Mouse (Mus musculus) neural tube, embryonic 11.5 days (tissue): Measurements from ENCODE around the gene Pi4k2a. TPM values are rescaled to one million over a fixed set of nuclear protein-coding genes. Genes with fewer than 3 reads are reported as not detected.

ENCODE experiments used
- ATAC-seq: fragments of 200-750 bp; cut with Nextera tagmentation; 2 replicates; pipeline ENCODE4 v1.8.0; 2017; ENCODE audit warnings: moderate number of reproducible peaks, mild to moderate bottlenecking, moderate TSS enrichment, moderate library complexity; ENCODE audit not compliant: insufficient read depth, low FRiP score, low TSS enrichment
- DNase-seq: peaks from one replicate; pipeline ENCODE4 v3.0.0-alpha.2; 2015; ENCODE audit warnings: low spot score
- H3K27ac ChIP-seq: fragments of 300-500 bp; sonication (generic); 2 replicates; pipeline ENCODE4 v1.5.1; 2014; ENCODE audit warnings: low read depth, mild to moderate bottlenecking, low read length
- H3K27me3 ChIP-seq: fragments of 300-500 bp; sonication (generic); 2 replicates; pipeline ENCODE4 v1.6.1; 2014; ENCODE audit warnings: mild to moderate bottlenecking, low read length, mixed read lengths; ENCODE audit not compliant: control insufficient read depth, insufficient read depth
- H3K36me3 ChIP-seq: fragments of 300-500 bp; sonication (generic); 2 replicates; pipeline ENCODE4 v1.6.1; 2014; ENCODE audit warnings: mild to moderate bottlenecking, low read length, moderate library complexity, mixed read lengths; ENCODE audit not compliant: control insufficient read depth, insufficient read depth
- H3K4me1 ChIP-seq: fragments of 300-500 bp; sonication (generic); 2 replicates; pipeline ENCODE4 v1.6.1; 2014; ENCODE audit warnings: low read length, mixed read lengths; ENCODE audit not compliant: control insufficient read depth, insufficient read depth
- H3K4me2 ChIP-seq: fragments of 300-500 bp; sonication (generic); 2 replicates; pipeline ENCODE4 v1.6.1; 2014; ENCODE audit warnings: low read depth, mild to moderate bottlenecking, moderate library complexity
- H3K4me3 ChIP-seq: fragments of 300-500 bp; sonication (generic); 2 replicates; pipeline ENCODE4 v1.5.1; 2014; ENCODE audit warnings: low read depth, low read length
- H3K9ac ChIP-seq: fragments of 300-500 bp; sonication (generic); 2 replicates; pipeline ENCODE4 v1.6.1; 2014; ENCODE audit warnings: mild to moderate bottlenecking, low read length
- H3K9me3 ChIP-seq: fragments of 300-500 bp; sonication (generic); 2 replicates; pipeline ENCODE4 v1.6.1; 2016; ENCODE audit warnings: low read length; ENCODE audit not compliant: control insufficient read depth
- whole genome bisulfite sequencing: fragments of 180-500 bp; shearing (Covaris S2); extraction: QIAGEN DNeasy Blood & Tissue Kit; methylation state at CpG from one replicate; pipeline ENCODE4 v1.1.7; 2014; 5-methylcytosine and 5-hydroxymethylcytosine counted together
- polyA plus RNA-seq: library from polyadenylated mRNA; unstranded; fragments of >200 nt; fragmentation: Nextera tagmentation; extraction: Ambion mirVana; gene quantifications from 2 replicates; pipeline ENCODE4 v1.2.1, GENCODE M21; 2014

Pi4k2a gene
- polyA plus RNA-seq, 1 experiment from 2014 or later, result 29.6 TPM

DNA sequence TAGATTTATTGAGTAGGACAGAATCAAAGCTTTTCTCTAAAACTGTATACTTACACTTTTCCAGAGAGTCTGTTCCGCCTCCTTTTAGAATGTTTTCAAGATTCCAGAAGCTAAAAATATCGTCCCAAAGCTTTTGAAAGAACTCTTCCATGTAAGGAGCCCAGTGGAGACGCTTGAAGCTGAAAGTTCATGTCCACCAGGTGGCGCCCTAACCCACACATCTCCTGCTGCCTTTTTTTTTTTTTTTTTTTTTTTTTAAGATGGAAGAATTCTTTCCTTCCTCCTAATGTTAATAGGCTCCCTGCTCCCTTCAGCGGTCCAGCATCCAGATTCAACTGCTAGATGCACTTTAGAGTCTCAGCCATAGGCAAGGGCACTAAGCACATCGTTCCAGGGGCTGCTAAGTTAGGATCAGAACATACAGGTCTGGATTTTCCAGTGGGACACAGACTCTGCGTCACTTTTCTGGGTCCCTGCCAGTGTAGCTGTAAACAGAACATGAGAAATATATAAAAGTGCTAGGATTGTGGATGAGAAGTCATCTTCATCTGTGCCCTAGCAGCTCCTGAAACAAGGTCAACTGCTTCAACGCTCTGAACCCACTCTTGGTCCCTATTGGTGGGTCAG lies 54.4 kb downstream of the Pi4k2a start:
- Histone ChIP-seq H3K4me1 (peaks cover 6% of the 10 kb centered on the region; the same call in 1 of the 2 replicates), H3K4me2 (no peak overlapping the region), H3K9me3 (no peaks in the 10 kb centered on the region), H3K36me3 (no peaks in the 10 kb centered on the region), H3K27me3 (peaks cover 7% of the 10 kb centered on the region), H3K4me3 (no peak overlapping the region), H3K27ac (no peak overlapping the region), H3K9ac (no peak overlapping the region)
- DNase-seq, result peak; percentile 78
- ATAC-seq, result no peak
- 30% methylated on average over 8 of the region's 8 CpGs for WGBS

DNA sequence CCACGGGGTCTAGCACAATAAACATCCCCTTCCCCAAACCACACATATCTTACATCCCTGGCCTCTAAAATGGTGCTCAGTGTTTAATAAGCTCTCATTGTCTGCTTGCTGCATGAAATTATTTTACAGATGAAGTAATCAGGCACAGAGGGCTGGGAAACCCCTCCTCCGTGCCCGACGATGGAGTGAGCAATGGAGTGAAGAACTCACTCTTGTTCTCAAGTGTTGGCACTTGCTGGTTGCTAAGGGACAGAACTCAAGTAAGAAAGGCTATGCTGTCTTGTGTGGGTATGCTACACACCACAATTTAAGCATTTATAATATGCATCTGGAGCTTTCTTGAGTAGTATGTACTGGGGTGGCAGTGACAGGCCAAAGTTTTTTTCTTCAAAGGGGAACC lies 54.9 kb downstream of the Pi4k2a start:
- 73% methylated on average over 4 of the region's 4 CpGs for WGBS
- H3K27ac ChIP-seq, result no peak overlapping the region

DNA sequence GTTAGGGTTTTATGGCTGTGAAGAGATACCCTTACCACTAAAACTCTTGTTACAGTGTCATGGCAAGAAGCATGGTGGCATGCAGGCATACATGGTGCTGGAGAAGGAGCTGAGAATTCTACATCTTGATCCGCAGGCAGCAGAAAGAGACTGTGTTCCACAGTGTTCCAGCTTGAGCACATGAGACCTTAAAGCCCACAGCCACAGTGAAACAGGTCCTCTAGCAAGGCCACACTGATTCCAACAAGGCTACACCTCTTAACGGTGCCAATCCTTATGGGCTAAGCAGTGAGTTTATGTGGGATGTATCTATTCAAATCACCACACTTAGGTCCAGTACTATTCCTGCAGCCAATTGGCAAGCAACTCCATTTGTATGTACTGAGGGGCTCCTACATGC lies 55.5 kb downstream of the Pi4k2a start:
- ATAC-seq (no peak), DNase-seq (no peak)
- no peak overlapping the region for H3K27ac ChIP-seq
- H3K9me3 ChIP-seq, result no peaks in the 10 kb centered on the region
- H3K36me3 ChIP-seq, result no peaks in the 10 kb centered on the region
- no peak overlapping the region for H3K9ac ChIP-seq
- 92% methylated on average over 2 of the region's 2 CpGs for WGBS
- H3K27me3 ChIP-seq, result peaks cover 7% of the 10 kb centered on the region
- no peak overlapping the region for H3K4me2 ChIP-seq
- H3K4me1 ChIP-seq, result peaks cover 6% of the 10 kb centered on the region; the same call in 1 of the 2 replicates
- no peak overlapping the region for H3K4me3 ChIP-seq

More for the DNA sequence above, 54.9 kb downstream of the Pi4k2a start:
- no peak overlapping the region for H3K4me2 ChIP-seq
- DNase-seq (no peak), ATAC-seq (no peak)
- H3K36me3 ChIP-seq, result no peaks in the 10 kb centered on the region
- no peaks in the 10 kb centered on the region for H3K9me3 ChIP-seq
- H3K4me3 ChIP-seq, result no peak overlapping the region
- H3K4me1 ChIP-seq, result peaks cover 6% of the 10 kb centered on the region; the same call in 1 of the 2 replicates
- H3K27me3 ChIP-seq, result peaks cover 7% of the 10 kb centered on the region
- no peak overlapping the region for H3K9ac ChIP-seq

DNA sequence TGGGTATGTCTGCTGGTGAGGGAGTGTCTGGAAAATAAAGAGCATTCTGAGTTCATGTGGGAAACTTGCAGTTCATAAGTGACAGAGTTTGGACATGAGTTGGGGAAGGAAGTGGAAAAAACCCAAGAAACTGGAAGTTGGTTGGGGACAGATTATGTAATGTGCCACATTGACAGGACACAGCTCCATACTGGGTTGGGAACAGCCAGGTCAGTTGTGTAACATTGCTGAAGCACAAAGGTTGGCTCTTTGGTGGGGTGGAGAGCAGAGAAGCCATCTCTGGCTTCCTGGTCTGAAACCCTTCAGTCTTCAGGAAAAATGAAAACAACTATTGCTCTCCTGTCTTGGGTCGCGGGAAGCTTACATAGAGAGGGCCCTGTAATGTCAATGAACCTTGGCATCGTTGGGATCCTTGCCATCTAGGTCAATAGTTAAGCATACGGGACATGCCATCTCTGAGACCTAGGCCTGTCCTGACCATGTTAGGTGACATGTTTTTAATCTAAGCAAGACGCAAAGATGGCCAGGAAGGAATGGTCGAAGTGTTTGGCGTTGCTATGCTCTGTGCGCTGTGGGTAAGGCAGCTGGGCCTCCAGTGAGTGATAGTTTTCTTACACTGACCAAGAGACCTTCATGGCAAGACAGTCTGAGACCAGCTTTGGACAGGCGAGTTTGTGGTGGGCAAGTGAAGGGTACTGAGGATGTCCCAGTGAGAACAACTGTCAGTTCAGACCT lies 56.2 kb downstream of the Pi4k2a start:
- H3K9ac ChIP-seq, result peak overlapping the region; percentile 70; the same call in 1 of the 2 replicates
- H3K36me3 ChIP-seq, result no peaks in the 10 kb centered on the region
- no peaks in the 10 kb centered on the region for H3K9me3 ChIP-seq
- H3K4me3 ChIP-seq, result no peak overlapping the region
- DNase-seq (no peak), ATAC-seq (no peak)
- H3K27me3 ChIP-seq, result peaks cover 7% of the 10 kb centered on the region
- peaks cover 6% of the 10 kb centered on the region; the same call in 1 of the 2 replicates for H3K4me1 ChIP-seq
- WGBS, result 89% methylated on average over 9 of the region's 9 CpGs
- H3K4me2 ChIP-seq, result no peak overlapping the region; the same call in 1 of the 2 replicates
- no peak overlapping the region for H3K27ac ChIP-seq

DNA sequence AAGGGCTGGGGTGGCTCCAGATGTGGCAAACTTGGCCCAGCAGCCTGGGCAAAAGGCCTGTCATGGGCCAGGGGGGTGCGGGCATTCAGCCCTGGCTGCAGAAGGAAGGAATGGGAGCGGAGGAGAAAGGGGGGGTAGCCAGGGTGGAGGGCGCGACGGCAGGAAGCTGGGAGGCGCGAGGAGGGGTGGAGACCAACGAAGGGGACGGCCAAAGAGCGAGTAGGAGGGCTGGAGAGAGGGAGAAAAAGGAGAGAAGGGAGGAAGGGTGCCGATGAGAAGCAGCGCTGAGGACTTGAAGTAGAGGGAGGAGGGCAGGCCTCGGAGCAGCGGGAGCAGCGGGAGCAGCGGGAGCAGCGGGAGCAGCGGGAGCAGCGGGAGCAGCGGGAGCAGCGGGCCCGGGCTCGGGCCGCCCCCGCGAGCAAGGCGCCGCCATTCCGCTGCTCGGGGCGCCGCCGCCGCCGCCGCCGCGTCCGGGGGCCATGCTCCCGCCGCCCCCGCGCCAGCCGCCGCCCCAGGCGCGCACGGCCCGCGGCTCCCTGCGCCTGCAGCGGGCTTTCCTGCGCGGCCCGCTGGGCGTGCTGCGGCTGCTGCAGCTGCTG lies 57.0 kb downstream of the Pi4k2a start, which contains the start of gene Marveld1:
Gene Marveld1 (plus strand): TSS at position 231 of the 599 bp plus-strand sequence.
- 2% methylated on average over 31 of the region's 57 CpGs for whole genome bisulfite sequencing
- peaks cover 7% of the 10 kb centered on the region for H3K27me3 ChIP-seq
- peaks cover 6% of the 10 kb centered on the region; the same call in 1 of the 2 replicates for H3K4me1 ChIP-seq
- H3K27ac ChIP-seq, result 0 out of 2 replicates have a peak within 1 kb of the TSS, but pooled peaks have one; percentile 27
- peak; percentile 48 for DNase-seq
- peak within 1 kb of the TSS; percentile 88 for H3K4me2 ChIP-seq
- no peaks in the 10 kb centered on the region for H3K36me3 ChIP-seq
- H3K9ac ChIP-seq, result peak within 1 kb of the TSS; percentile 70
- peak; percentile 51; the same call in 1 of the 2 replicates for ATAC-seq
- H3K9me3 ChIP-seq, result no peaks in the 10 kb centered on the region
- peak within 1 kb of the TSS; percentile 63 for H3K4me3 ChIP-seq

DNA sequence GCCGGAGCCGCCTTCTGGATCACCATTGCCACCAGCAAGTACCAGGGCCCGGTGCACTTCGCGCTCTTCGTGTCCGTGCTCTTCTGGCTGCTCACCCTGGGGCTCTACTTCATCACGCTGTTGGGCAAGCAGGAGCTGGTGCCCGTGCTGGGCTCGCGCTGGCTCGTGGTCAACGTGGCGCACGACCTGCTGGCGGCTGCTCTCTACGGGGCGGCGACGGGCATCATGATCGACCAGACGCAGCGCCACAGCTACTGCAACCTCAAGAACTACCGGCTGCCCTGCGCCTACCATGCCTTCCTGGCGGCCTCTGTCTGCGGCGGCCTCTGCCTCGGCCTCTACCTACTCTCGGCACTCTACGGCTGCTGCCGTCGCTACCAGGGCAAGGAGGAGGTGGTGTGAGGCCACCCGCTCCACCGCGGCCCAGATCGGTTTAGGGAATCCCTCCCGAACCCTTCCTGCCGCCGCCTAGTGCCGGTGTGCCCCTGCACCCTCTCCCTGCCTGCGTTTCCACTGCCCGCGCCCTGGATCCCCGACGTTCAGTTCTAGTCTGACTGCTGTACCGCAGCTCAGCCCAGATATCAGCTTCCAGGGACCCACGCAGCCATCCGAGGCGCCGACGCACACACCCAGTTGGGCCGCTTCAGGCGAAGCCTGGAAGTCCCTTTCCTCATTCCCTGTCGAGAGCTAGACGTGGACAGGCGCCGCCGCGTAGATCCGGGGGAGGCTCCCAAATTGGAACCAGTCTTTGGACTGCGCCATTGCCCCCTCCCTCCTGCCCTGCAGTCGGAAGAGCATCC lies 57.7 kb downstream of the Pi4k2a start:
- 1% methylated on average over 55 of the region's 63 CpGs for WGBS
- H3K9me3 ChIP-seq, result no peaks in the 10 kb centered on the region
- peak overlapping the region; percentile 63 for H3K4me3 ChIP-seq
- peaks cover 6% of the 10 kb centered on the region; the same call in 1 of the 2 replicates for H3K4me1 ChIP-seq
- DNase-seq (peak; percentile 59), ATAC-seq (peak; percentile 42; the same call in 1 of the 2 replicates)
- H3K27me3 ChIP-seq, result peaks cover 10% of the 10 kb centered on the region
- H3K9ac ChIP-seq, result peak overlapping the region; percentile 70
- peak overlapping the region; percentile 88 for H3K4me2 ChIP-seq
- H3K27ac ChIP-seq, result 0 out of 2 replicates have a peak overlapping the region, but pooled peaks have one; percentile 27
- no peaks in the 10 kb centered on the region for H3K36me3 ChIP-seq

DNA sequence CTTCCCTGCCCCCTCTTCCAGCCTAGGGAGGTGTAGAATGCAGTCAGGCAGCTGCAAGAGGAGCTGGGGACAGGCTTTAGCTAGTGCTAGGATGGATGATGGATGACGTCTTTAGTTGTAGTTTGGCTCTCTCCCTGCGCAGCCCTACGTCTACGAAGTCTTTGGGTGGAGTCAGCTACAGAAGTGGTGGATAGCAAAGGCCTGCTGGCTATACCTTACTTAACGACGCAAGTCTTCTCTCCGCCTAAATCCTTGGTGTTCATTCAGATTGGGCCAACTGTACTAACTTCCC lies 58.2 kb downstream of the Pi4k2a start:
- H3K4me2 ChIP-seq, result peak overlapping the region; percentile 88
- H3K36me3 ChIP-seq, result no peaks in the 10 kb centered on the region
- no peak overlapping the region for H3K27ac ChIP-seq
- WGBS, result 22% methylated on average over 7 of the region's 7 CpGs
- peak overlapping the region; percentile 63 for H3K4me3 ChIP-seq
- peaks cover 6% of the 10 kb centered on the region; the same call in 1 of the 2 replicates for H3K4me1 ChIP-seq
- H3K27me3 ChIP-seq, result peaks cover 10% of the 10 kb centered on the region
- no peak for ATAC-seq
- peak overlapping the region; percentile 70 for H3K9ac ChIP-seq
- H3K9me3 ChIP-seq, result no peaks in the 10 kb centered on the region
- DNase-seq, result no peak

DNA sequence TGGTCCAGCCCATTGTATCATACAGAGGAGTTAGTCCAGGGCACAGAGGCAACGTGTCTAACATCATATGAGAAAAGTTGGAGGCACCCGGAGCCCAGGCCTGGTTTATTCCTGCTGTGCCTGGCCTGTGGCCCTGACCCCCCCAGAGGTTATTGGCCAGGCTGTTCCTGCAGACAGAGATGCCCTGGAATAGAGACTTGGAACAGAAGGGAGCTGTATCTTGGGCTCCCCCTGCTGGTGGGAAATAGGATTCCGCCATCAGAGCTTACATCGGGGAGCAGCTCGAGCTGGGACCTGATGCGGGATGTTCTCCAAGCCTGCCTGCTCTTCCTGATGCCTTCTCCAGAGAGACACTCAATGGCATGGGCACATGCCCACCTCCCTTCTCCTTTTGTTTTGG lies 61.7 kb downstream of the Pi4k2a start:
- 7% methylated on average over 6 of the region's 6 CpGs for WGBS
- Histone ChIP-seq H3K27me3 (peaks cover 8% of the 10 kb centered on the region), H3K4me2 (no peak overlapping the region), H3K4me3 (no peak overlapping the region), H3K9me3 (no peaks in the 10 kb centered on the region), H3K4me1 (peaks cover 6% of the 10 kb centered on the region; the same call in 1 of the 2 replicates), H3K27ac (no peak overlapping the region), H3K9ac (no peak overlapping the region), H3K36me3 (no peaks in the 10 kb centered on the region)
- DNase-seq (peak; percentile 85), ATAC-seq (peak; percentile 50; the same call in 1 of the 2 replicates)
